Mouse (Mus musculus): ENCODE data around the gene Rab3ip.

- no peak for TF ChIP-seq CTCF (IDR thresholded peaks at IDR 0.05; ENCODE audit: low read depth)
- TF ChIP-seq EP300 (optimal IDR thresholded peaks at IDR 0.05) = no peak
These were observed 36.0 kb downstream of the Rab3ip start for GRCm38 (mm10) chr10:116914586-116914985.
